Mouse (Mus musculus) cerebellum, adult (tissue): ENCODE data around the gene Tgfb1.
A peak's percentile ranks its signal among the peaks of the same experiment; 100 is the strongest.

Experiments used
- ATAC-seq: cut with Nextera tagmentation; 2 replicates; pipeline ENCODE4 v1.9.2; 2017; ENCODE audit warnings: mild to moderate bottlenecking, moderate library complexity, mixed read lengths; ENCODE audit not compliant: insufficient number of reproducible peaks, low FRiP score, low TSS enrichment

Gene Tgfb1

DNA sequence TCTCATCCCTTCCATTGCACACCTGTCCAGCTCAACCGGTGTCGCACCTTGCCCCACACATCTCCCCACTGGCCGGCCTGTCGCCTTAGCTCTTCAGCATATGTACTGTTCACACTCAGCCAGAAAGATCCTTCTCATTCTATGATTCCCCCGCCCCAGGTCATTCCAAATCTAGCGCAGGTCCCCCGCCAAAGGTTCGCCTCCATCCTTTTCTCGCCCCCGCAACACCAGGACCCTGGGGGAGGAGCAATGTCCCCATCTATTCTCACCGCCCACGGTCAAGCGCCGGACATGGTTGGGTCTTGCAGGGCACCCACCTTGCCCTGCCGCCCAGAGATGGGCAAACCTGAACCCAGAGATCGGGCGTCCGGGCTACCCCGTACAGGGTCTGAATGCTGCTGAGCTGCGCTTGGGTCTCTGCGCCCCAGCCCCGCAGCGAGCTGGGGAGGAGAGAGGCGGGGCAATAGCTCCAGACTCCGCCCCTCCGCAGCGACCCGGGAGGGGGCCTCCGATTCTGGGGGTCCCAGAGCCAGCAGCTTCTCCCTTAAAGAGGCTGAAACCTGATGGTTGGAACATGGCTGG lies 12.0 kb upstream of the Tgfb1 start, which contains the start of gene Tmem91:
Gene Tmem91 (minus strand): TSS at position 448 of the 582 bp plus-strand sequence.
- ATAC-seq, result no peak

DNA sequence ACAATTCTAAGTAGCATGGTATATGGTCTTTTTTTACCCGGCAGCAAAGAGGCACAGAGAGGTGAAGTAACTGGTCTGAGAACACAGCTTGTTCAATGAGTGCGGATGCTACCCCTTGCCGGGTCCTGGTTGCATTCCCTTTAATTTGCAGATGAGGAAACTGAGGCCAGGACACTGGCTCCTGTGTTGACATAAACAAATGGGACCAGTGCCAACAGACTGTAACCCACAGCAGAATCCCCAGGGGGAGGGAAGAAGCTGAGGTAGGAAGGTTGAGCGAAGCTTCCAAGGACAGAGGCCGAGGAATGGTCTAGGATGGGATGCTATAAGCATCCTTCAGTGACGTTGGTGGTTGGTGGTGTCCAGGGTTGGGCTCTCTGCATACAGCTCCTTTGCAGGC lies 11.4 kb upstream of the Tgfb1 start:
- ATAC-seq, result no peak

DNA sequence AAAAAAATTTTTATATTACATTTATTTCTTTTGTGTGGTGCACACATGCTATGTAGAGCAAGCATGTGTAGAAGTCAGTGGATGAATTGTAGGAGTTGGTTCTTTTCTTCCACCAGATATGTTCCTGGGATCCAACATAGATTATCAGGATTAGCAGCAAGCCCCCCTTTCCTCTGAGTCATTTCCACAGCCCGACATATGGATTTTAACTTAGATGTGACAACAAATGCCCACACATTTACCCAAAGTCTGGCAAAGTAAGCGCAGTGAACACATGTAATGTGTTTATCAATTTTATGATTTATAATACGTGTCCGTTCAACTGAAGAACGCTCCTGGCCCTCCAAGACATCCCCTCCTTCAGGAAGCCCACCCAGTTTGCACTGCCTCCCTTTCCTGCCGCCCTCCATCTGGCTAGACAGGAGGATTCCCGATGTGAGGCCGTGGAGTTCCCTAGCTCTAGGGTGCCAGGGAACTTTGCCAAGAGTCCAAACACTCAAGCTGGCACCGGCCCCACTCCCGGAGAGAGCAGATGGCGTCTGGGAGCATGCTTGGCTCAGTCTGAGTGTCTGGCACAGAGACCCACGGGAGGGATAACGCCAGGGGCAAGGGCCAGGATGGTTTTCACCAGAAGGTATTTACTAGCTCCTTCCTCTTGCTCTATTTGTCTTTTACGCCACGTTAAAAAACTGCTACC lies 10.6 kb upstream of the Tgfb1 start:
- peak; percentile 82 for ATAC-seq

DNA sequence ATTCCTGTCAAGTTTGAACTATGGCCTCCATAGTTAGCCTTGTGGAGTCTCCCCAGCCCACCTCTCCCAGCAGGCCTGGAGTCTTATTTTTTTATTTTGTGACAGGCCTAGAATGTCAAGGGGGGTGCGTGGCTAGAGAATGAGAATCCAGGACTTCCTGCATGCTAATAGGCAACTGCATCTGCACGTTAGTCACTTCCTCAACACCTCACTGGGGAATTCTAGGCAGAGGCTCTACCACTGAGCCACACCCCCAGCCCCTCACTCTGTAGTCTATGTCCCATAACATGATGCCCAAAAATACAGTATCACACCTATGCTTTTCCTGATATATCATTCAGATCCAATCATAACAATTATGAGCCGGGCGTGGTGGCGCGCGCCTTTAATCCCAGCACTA lies 9.8 kb upstream of the Tgfb1 start:
- ATAC-seq, result no peak

DNA sequence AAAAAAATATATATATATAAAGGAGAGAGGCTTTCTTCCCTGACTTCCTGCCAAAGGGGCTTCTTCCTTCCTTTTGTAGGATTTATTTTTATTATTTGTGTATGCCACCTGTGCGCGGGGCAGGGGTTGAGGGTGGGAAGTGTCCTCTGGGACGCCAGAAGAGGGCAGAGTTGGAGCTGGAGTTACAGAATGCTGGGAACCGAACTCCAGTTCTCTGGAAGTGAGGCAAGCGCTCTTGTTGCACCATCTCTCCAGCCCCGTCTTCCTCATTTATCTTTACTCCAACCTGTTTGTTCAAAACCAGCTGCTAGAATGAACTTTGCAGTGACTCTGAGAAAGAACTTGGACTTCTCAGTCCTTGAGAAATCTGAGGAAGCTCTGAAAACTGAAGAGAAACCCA lies 6.8 kb upstream of the Tgfb1 start:
- ATAC-seq, result no peak

DNA sequence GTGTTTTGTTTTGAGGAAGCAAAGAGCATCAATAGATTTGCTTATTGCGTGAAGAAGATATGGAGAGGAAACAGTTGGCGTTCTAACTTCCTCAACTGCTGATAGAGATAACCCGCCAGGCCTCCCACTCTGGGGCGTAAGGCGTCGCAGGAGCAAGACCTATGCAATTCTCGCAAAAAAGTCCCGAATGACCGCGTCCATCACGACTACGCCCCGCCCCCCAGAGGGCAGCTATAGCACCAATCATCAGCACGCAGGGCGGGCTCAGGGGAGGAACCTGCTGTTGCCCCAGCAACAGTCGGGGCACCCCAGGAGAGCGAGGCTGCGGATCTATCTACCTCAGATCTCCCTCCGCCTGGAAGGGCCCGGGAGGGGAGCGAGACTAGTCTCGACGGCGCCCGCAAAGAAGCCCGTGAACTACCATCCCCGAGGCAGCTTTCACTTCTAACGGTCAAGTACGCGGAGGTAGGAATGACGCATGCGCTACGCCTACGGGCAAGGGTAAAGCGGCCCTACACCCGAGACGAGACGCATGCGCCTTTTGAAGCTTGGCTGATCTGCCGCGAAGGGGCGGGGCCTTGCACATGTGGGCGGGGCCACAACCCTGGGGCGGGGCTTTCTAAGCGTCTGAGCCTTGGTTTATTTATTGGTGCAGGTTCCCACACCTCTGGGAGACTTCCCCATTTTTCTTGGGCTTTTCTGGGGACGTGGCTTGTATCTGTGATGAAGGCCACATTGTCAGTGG lies 6.1 kb upstream of the Tgfb1 start, which contains the start of gene B9d2:
Gene B9d2 (plus strand): TSS at position 267 of the 745 bp plus-strand sequence.
- ATAC-seq, result peak; percentile 87

DNA sequence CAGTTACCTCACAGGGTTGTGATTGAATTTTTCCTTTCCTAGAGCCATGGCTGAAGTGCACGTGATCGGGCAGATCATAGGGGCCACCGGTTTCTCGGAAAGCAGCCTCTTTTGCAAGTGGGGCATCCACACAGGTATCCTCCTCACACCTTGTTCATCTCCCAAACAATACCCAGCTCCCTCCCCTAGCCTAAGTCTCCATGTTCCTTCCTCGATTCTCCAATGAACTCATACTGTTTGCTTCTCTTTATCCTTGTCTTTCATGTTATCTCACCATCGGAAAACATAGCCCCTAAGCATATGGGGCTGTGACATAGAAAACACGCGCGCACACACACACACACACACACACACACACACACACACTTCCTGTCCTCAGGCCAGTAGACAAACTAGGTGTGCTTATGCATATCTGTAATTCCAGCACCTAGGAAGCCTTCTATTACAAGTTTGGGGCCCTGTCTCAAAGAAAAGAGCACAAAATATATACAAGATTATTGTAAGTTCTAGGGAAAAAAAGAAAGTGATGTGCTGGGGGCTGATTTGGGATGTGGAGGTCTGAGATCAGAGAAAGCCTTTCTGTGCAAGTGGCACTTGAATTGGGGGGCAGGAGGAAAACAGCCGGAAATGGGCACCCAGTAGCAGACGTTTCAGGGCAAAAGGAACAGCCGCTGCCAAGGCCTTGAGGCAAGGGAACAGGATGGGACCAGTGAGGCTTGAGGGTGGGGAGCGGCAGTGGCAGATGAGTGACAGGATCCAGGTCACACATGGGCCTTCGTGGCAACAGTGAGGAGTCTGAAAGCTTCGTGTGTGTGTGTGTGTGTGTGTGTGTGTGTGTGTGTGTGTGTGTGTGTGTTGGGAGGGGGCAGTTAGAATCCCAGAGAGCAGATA lies 5.2 kb upstream of the Tgfb1 start:
- no peak for ATAC-seq

DNA sequence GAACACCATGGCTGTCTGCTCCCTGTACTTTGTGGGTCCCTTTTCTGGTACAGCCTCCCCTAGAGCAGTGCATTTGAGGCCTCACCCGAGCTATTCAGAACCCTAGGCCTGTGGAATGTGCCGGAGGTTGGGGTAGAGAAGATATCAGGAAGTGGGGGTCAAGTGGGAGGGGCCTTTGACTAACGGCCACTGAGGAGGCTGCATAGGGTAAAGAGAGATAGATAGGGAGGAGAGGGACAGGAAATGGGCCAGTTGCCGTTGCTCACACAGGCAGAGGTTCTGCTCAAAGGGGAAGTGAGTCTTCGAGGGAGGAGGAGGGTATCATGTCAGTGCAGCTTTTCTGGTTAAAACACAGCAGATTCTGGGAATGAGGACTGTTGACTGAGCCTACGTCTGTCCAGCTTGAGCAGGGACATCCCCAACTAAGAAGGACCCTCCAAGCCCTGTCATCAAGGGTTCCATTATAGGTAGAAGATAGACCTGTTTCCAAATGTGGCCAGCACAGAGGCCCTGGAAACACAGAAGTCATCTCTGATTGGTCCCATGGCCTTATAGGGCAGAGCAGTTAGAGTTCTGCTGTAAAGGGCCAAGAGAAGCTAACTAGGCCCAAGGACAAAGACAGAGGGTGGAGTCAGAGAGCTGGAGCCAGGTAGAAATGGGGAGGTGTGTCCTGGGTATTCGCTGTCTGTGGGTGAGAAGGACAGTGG lies 3.2 kb upstream of the Tgfb1 start:
- no peak for ATAC-seq

DNA sequence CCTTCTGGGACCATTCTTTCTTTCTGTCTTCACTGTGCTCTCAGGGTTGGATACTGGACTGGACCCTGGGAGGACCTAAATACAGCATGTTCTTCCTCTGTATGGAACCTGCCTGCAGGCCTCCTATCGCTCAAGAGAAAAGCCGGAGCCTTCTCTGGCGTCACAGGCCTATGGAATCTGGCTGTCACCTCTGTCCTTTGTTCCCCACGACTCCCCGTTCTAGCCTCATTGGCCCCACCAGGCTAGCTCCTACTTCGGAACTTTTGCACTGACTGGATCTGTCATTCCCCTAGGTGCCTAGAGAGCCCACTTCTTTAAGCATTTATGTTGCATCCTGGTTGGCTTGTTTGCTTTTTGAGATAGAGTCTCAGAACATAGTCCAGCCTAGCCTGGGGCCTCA lies 2.1 kb upstream of the Tgfb1 start:
- no peak for ATAC-seq

DNA sequence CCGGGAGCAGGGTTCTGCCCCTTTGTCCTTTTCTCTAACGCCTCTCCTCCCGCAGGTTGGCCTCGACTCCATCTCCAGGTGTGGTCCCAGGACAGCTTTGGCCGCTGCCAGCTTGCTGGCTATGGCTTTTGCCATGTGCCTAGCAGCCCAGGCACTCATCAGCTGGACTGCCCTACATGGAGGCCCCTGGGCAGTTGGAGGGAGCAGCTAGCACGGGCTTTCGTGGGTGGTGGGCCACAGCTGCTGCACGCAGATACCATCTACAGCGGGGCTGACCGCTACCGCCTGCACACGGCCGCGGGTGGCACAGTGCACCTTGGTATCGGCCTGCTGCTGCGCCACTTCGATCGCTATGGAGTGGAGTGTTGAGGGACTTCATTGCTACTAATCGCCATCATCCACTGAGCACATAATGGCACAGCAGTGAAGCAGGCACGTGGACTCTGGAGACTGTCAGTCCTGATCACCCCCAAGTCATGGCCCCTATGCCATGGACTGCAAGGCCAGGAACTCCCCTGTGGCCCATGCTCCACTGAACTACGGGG lies 804 bp upstream of the Tgfb1 start:
- ATAC-seq, result no peak

DNA sequence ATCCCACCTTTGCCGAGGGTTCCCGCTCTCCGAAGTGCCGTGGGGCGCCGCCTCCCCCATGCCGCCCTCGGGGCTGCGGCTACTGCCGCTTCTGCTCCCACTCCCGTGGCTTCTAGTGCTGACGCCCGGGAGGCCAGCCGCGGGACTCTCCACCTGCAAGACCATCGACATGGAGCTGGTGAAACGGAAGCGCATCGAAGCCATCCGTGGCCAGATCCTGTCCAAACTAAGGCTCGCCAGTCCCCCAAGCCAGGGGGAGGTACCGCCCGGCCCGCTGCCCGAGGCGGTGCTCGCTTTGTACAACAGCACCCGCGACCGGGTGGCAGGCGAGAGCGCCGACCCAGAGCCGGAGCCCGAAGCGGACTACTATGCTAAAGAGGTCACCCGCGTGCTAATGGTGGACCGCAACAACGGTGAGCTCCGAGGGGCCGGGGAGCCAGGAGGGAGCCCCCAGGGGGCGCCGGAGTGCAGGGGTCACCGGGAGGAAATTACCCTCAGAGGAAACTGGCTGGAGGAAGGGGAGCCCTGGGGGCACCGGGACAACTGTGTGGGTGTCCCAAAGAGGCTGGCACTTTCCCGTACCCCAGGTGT lies 1.1 kb downstream of the Tgfb1 start:
- ATAC-seq, result no peak

DNA sequence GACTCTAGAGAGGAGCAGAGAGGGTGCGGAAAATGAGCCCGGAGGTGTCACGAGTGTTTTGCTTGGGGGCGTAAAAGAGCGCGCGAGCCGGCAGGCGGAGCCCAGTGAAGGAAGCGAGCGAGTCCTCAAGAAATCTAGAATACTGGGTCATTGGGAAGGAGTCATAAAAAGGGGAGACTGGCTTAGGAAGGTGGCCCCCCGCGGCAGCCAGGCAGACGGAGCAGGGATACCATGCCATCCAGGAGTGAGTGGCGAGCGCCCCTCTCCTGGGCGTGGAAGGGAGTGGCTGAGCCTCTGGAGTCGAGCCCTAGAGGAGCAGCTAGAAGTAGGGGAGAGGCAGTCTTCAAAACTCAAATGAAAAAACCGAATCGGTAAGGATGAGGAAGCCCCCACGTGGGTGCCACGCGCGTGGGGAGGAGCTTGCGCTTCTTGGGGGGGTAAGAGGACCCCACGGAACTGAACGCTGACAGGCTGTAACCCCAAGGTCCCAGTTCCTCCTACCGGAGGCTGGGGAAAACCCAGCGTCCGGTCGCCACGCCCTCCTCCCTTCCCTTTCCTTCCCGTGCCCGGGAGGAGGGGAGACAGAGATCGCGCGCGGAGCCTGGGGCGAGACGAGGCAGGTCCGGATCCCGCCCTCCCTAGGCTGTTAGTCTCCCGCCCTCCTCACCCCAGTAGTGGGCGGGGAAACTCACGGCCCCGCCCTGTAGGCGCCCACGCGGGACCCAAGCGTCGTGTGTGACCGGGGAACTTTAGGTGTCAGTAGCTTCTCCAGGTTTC lies 2.2 kb downstream of the Tgfb1 start:
- ATAC-seq, result no peak

DNA sequence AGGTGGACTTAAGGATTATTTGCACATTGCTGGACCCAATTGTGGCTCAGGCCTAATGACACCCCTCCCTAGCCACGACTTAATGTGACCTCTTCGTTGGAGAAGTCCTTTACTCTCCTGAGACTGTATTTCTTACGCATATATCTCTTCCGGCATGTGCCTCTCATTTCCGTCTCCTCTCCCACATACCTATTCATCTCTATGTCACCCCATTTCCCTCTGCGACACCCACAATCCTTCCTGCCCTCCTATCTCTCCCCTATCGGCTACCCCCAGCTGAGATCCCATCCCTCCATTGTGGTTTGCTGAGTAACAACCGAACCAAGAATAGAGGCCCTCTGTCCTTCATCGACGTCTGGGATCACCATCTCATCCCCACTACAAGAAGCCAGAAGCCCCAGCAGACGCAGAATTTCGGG lies 2.8 kb downstream of the Tgfb1 start:
- no peak for ATAC-seq

DNA sequence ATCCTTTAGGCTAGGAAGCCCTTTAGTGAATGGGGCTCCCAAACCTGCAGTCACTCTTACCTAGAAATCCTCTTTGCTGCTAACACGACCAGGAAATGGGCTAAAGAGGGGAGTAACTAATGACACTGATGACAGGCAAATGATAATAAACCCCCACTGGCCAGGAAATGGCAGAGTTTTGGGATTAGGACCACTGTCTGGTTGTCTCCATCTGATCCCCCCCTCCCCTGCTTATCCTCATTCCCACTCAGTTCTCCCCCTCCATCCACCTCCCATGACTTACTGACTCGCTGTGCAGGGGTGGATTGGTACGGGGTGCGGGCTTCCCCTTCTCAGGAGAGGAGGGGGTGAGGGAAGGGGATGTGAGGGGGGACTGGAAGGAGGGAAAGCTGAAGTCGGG lies 3.2 kb downstream of the Tgfb1 start:
- no peak for ATAC-seq

DNA sequence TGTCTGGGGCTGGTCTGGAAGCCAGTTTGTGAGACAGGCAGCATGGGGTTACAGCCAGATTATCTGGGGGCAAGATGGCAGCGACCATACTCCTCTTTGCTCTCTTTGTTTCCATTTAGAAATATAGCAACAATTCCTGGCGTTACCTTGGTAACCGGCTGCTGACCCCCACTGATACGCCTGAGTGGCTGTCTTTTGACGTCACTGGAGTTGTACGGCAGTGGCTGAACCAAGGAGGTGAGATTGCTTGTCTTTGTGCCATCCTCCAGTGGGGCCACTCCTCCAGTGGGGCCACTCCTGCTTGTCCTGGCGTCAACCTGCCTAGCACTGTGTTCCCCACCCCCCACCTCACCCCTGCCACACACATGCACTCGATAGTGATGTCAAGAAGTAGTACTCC lies 7.3 kb downstream of the Tgfb1 start:
- no peak for ATAC-seq

DNA sequence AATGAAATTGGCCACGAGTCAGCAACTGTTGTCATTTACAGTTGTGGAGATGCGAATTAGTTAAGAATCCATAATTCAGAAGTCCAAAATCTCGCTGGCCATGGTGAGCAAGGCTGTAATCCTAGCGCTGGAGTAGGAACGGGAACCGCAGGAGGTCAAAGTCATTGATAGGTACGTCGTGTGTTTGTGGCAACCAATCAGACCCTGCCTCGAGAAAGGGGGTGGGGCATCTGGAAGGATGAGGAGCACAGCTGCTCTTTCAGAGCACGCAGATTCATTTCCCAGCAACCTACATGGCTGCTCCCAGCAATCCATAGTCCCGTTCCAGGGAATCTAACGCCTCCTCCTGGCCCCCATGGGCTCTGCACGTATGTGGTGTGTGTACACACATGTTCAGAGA lies 13.0 kb downstream of the Tgfb1 start:
- ATAC-seq, result no peak

DNA sequence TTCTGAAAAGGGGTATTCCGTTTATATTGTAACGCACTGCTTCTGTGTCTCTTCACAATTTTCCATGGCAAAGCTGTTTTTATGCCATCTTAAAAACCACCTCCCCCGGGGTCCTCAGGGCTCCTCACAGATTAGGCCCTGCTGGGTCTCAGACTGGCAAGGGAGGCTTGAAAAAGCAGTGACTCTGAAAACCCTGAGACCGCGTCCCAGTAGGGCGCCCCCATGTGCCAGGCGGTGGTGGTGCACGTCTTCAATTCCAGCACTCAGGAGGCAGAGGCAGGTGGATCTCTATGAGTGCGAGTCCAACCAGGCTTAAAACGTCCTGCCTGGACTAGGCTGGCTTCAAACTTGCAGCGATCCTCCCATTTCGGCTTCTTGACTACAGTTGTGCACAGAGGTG lies 13.9 kb downstream of the Tgfb1 start:
- no peak for ATAC-seq

DNA sequence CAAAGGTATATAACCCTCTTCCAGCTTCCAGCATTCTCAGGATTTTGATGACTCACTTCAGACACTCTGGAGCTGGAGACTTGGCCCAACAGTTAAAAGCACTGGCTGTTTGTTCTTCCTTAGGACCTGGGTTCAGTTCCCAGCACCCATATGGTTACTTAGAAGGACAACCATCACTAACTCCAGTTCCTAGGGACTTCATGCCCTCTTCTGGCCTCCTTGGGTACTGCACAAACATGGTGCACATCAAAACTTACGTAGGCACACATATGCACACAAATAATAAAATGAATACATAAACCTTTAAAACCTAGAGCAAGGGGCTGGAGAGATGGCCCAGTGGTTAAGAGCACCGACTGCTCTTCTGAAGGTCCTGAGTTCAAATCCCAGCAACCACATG lies 15.5 kb downstream of the Tgfb1 start:
- no peak for ATAC-seq
